Mouse (Mus musculus) neural tube, embryonic 12.5 days (tissue): ENCODE results near the gene Tgtp2. TPM values are rescaled to one million over a fixed set of nuclear protein-coding genes. Genes with fewer than 3 reads are reported as not detected.
"Not testable (repeated sequence)": the region's sequence is repeated elsewhere in the genome, so short reads cannot be mapped to it uniquely, and the experiment has no call there.

Experiments used
- ATAC-seq: fragments of 200-750 bp; cut with Nextera tagmentation; 2 replicates; pipeline ENCODE4 v1.8.0; 2017; ENCODE audit warnings: low read depth, mild to moderate bottlenecking, moderate TSS enrichment, moderate library complexity; ENCODE audit not compliant: low FRiP score
- H3K27ac ChIP-seq: fragments of 300-500 bp; sonication (generic); 2 replicates; pipeline ENCODE4 v1.5.1; 2016
- H3K27me3 ChIP-seq: fragments of 300-500 bp; sonication (generic); replicated peaks from 2 replicates; pipeline ENCODE4 v1.6.1; 2016; ENCODE audit warnings: mild to moderate bottlenecking
- H3K36me3 ChIP-seq: fragments of 300-500 bp; sonication (generic); 2 replicates; pipeline ENCODE4 v1.6.1; 2016; ENCODE audit warnings: mild to moderate bottlenecking
- H3K4me1 ChIP-seq: fragments of 300-500 bp; sonication (generic); 2 replicates; pipeline ENCODE4 v1.6.1; 2016
- H3K4me2 ChIP-seq: fragments of 300-500 bp; sonication (generic); replicated peaks from 2 replicates; pipeline ENCODE4 v1.6.1; 2016; ENCODE audit warnings: mild to moderate bottlenecking
- H3K4me3 ChIP-seq: fragments of 300-500 bp; sonication (generic); 2 replicates; pipeline ENCODE4 v1.5.1; 2016
- H3K9ac ChIP-seq: fragments of 300-500 bp; sonication (generic); 2 replicates; pipeline ENCODE4 v1.6.1; 2016; ENCODE audit warnings: mild to moderate bottlenecking
- H3K9me3 ChIP-seq: fragments of 300-500 bp; sonication (generic); 2 replicates; pipeline ENCODE4 v1.6.1; 2016; ENCODE audit warnings: mild to moderate bottlenecking
- WGBS: fragments of 180-500 bp; shearing (Covaris S2); methylation state at CpG from one replicate; pipeline ENCODE4 v1.1.7; 2016; 5-methylcytosine and 5-hydroxymethylcytosine counted together
- polyA plus RNA-seq: library from polyadenylated mRNA; unstranded; fragments of >200 nt; fragmentation: Nextera tagmentation; extraction: Ambion mirVana; gene quantifications from 2 replicates; pipeline ENCODE4 v1.2.1, GENCODE M21; 2016

Tgtp2 gene
- polyA plus RNA-seq, 1 experiment from 2014 or later: not detected

- ATAC-seq: no peak
- Histone ChIP-seq H3K4me1 (no peaks in the 10 kb centered on the region), H3K9ac (no peak overlapping the region), H3K9me3 (no peaks in the 10 kb centered on the region), H3K27ac (no peak overlapping the region), H3K4me2 (no peak overlapping the region), H3K36me3 (no peaks in the 10 kb centered on the region), H3K27me3 (0 out of 2 replicates have a peak, but pooled peaks cover 2% of the 10 kb centered on the region), H3K4me3 (no peak overlapping the region)
- WGBS: 89% methylated on average over 1 of the region's 1 CpGs
Measured at GRCm38 (mm10) chr11:49083146-49083545, 19.1 kb upstream of the Tgtp2 start.

GRCm38 (mm10) chr11:49081886-49082285, 17.9 kb upstream of the Tgtp2 start:
- no peaks in the 10 kb centered on the region for H3K27me3 ChIP-seq
- no peak overlapping the region for H3K4me3 ChIP-seq
- no peak overlapping the region for H3K27ac ChIP-seq
- no peak overlapping the region for H3K4me2 ChIP-seq
- no peak for ATAC-seq
- WGBS: 86% methylated on average over 3 of the region's 3 CpGs
- H3K4me1 ChIP-seq: no peaks in the 10 kb centered on the region
- H3K9me3 ChIP-seq: no peaks in the 10 kb centered on the region
- no peaks in the 10 kb centered on the region for H3K36me3 ChIP-seq
- no peak overlapping the region for H3K9ac ChIP-seq

- H3K4me2 ChIP-seq: no peak overlapping the region
- no peak overlapping the region for H3K9ac ChIP-seq
- no peak overlapping the region for H3K4me3 ChIP-seq
- no peaks in the 10 kb centered on the region for H3K4me1 ChIP-seq
- ATAC-seq: no peak
- no peaks in the 10 kb centered on the region for H3K9me3 ChIP-seq
- no peak overlapping the region for H3K27ac ChIP-seq
- H3K36me3 ChIP-seq: no peaks in the 10 kb centered on the region
- WGBS: 89% methylated on average over 4 of the region's 4 CpGs
- no peaks in the 10 kb centered on the region for H3K27me3 ChIP-seq
Measured at GRCm38 (mm10) chr11:49081356-49081755, 17.4 kb upstream of the Tgtp2 start.

- H3K27ac ChIP-seq: no peak overlapping the region
- H3K4me2 ChIP-seq: no peak overlapping the region
- H3K4me3 ChIP-seq: no peak overlapping the region
- H3K36me3 ChIP-seq: no peaks in the 10 kb centered on the region
- WGBS: 86% methylated on average over 1 of the region's 1 CpGs
- H3K9ac ChIP-seq: no peak overlapping the region
- no peak for ATAC-seq
- H3K4me1 ChIP-seq: no peaks in the 10 kb centered on the region
- no peaks in the 10 kb centered on the region for H3K9me3 ChIP-seq
- H3K27me3 ChIP-seq: no peaks in the 10 kb centered on the region
Measured at GRCm38 (mm10) chr11:49080636-49081035, 16.6 kb upstream of the Tgtp2 start.

GRCm38 (mm10) chr11:49078719-49079118, 14.7 kb upstream of the Tgtp2 start:
- Histone ChIP-seq H3K36me3 (no peaks in the 10 kb centered on the region), H3K27me3 (no peaks in the 10 kb centered on the region), H3K27ac (no peak overlapping the region), H3K9ac (no peak overlapping the region), H3K4me2 (no peak overlapping the region), H3K9me3 (no peaks in the 10 kb centered on the region), H3K4me1 (no peaks in the 10 kb centered on the region), H3K4me3 (no peak overlapping the region)
- WGBS: 88% methylated on average over 3 of the region's 3 CpGs
- ATAC-seq: no peak

GRCm38 (mm10) chr11:49077012-49077411, 13.0 kb upstream of the Tgtp2 start:
- Histone ChIP-seq H3K4me2 (no peak overlapping the region), H3K4me3 (no peak overlapping the region), H3K36me3 (no peaks in the 10 kb centered on the region), H3K9ac (no peak overlapping the region), H3K27me3 (no peaks in the 10 kb centered on the region), H3K27ac (no peak overlapping the region), H3K9me3 (no peaks in the 10 kb centered on the region), H3K4me1 (no peaks in the 10 kb centered on the region)
- 84% methylated on average over 1 of the region's 1 CpGs for WGBS
- ATAC-seq: no peak

- not testable (repeated sequence) for H3K27ac ChIP-seq, H3K4me1 ChIP-seq, H3K27me3 ChIP-seq, H3K4me3 ChIP-seq, H3K36me3 ChIP-seq, ATAC-seq, H3K4me2 ChIP-seq, H3K9me3 ChIP-seq, H3K9ac ChIP-seq
- WGBS: 84% methylated on average over 6 of the region's 6 CpGs
Measured at GRCm38 (mm10) chr11:49076001-49076757, 12.2 kb upstream of the Tgtp2 start, which contains the start of gene Ifi47. TSS of gene Ifi47 (plus strand) at chr11:49076587.

GRCm38 (mm10) chr11:49068358-49068757, 4.4 kb upstream of the Tgtp2 start:
- H3K4me1 ChIP-seq: no peaks in the 10 kb centered on the region
- 95% methylated on average over 1 of the region's 1 CpGs for WGBS
- ATAC-seq: no peak
- no peak overlapping the region for H3K4me2 ChIP-seq
- no peaks in the 10 kb centered on the region for H3K27me3 ChIP-seq
- no peak overlapping the region for H3K27ac ChIP-seq
- H3K9ac ChIP-seq: no peak overlapping the region
- no peaks in the 10 kb centered on the region for H3K36me3 ChIP-seq
- no peaks in the 10 kb centered on the region for H3K9me3 ChIP-seq
- no peak overlapping the region for H3K4me3 ChIP-seq

GRCm38 (mm10) chr11:49061865-49062264, 2.1 kb downstream of the Tgtp2 start:
- H3K4me1 ChIP-seq, H3K4me2 ChIP-seq, H3K9ac ChIP-seq, H3K27ac ChIP-seq, H3K9me3 ChIP-seq, H3K36me3 ChIP-seq, H3K27me3 ChIP-seq, ATAC-seq, H3K4me3 ChIP-seq: not testable (repeated sequence)
- 67% methylated on average over 2 of the region's 2 CpGs for WGBS

GRCm38 (mm10) chr11:49060061-49060460, 3.9 kb downstream of the Tgtp2 start:
- H3K9me3 ChIP-seq, H3K4me2 ChIP-seq, H3K27me3 ChIP-seq, H3K4me3 ChIP-seq, H3K4me1 ChIP-seq, H3K9ac ChIP-seq, H3K27ac ChIP-seq, ATAC-seq, H3K36me3 ChIP-seq: not testable (repeated sequence)
- WGBS: 100% methylated on average over 2 of the region's 3 CpGs

- H3K4me2 ChIP-seq, ATAC-seq: not testable (repeated sequence)
- WGBS: no CpG with 5 or more reads among the region's 5 CpGs
Measured at GRCm38 (mm10) chr11:49051894-49052293, 12.1 kb downstream of the Tgtp2 start.

GRCm38 (mm10) chr11:49051093-49051891, 12.7 kb downstream of the Tgtp2 start, which contains the start of gene 9930111J21Rik2:
TSS of gene 9930111J21Rik2 (minus strand) at chr11:49051242.
- H3K9ac ChIP-seq, H3K9me3 ChIP-seq, ATAC-seq, H3K27me3 ChIP-seq, H3K36me3 ChIP-seq, H3K4me2 ChIP-seq, H3K27ac ChIP-seq, H3K4me3 ChIP-seq, H3K4me1 ChIP-seq: not testable (repeated sequence)
- 90% methylated on average over 1 of the region's 6 CpGs for WGBS

More at GRCm38 (mm10) chr11:49051894-49052293, 12.1 kb downstream of the Tgtp2 start:
- H3K4me1 ChIP-seq, H3K9ac ChIP-seq, H3K9me3 ChIP-seq, H3K27ac ChIP-seq, H3K27me3 ChIP-seq, H3K36me3 ChIP-seq, H3K4me3 ChIP-seq: not testable (repeated sequence)
